Mouse (Mus musculus) spleen, adult 12 weeks (tissue): ENCODE results near the gene Dnajb5.
"Not testable (repeated sequence)": the region's sequence is repeated elsewhere in the genome, so short reads cannot be mapped to it uniquely, and the experiment has no call there.

ENCODE experiments used
- DNase-seq: peaks from one replicate; pipeline ENCODE4 v3.0.0; 2022; ENCODE audit warnings: low spot score

Gene Dnajb5

DNA sequence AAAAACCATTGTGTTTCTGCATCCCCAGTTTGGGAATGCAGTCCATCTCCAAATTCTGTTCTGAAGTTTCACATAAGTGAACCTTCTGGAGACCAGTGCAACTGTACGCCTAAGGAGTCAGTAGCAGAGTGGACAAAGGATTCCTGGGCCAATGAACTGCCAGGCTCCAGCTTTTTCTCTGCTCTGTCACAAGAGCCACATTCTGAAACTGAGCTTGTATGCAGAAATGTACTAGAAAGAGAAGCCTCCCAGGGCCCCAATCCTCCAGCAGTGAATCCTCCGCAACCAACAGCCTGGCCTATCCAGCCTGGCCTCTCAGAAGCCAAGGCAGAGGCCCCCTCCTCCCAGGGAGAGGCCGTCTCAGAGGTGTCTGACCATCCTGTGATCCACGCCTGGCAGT, 23.3 kb downstream of the Dnajb5 start:
- DNase-seq, result no peak

DNA sequence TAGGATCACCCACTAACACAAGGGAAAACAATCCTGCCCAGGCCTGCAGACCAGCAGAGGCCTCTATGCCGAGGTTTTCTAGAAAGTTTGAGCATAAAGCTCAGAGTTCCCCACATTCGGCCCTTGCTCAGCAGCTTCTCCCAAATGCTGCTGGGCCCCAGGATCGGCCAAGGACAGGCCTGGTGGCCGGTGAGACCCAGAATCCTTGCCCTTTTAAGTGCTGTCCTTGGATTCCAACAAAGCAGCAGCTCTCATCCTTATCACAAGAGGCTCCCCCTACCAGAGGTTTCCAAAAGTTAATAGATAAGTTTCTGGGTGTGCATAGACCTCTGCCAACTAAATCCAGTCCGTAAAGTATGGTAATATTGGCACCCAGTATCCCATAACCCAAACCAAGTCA, 24.3 kb downstream of the Dnajb5 start:
- DNase-seq, result no peak

DNA sequence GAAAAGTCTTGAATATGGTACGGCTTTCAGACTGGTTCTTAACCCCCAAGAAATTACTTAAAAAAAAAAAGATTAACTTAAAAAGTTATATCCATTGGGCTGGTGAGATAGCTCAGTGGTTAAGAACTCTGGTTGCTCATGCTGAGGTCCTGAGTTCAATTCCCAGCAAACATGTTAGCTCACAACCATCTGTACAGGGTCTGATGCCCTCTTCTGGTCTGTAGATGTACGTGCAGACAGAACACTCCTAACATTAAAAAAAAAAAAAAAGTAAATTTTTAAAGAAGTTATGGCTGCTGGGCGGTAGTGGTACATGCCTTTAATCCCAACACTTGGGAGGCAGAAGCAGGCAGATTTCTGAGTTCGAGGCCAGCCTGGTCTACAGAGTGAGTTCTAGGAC, 28.4 kb downstream of the Dnajb5 start:
- no peak for DNase-seq

DNA sequence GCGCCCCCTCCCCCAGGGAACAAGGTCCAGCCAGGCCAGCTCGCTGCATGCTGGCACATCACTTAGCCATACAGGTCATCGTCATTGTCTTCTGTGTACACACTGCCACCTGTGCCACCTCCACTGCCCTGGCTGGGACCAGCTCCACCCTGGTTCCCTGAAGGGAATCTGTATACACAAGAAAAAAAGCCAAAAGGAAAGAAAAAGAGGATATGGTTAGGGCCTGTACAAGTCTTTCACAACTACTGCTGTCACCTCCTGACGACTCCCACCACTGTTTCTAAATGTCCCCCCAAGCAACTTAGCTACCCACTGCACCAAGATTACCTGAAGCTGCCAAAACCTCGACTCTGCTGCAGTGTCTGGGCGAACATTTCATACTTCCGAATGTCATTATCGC, 30.9 kb downstream of the Dnajb5 start:
- not testable (repeated sequence) for DNase-seq

DNA sequence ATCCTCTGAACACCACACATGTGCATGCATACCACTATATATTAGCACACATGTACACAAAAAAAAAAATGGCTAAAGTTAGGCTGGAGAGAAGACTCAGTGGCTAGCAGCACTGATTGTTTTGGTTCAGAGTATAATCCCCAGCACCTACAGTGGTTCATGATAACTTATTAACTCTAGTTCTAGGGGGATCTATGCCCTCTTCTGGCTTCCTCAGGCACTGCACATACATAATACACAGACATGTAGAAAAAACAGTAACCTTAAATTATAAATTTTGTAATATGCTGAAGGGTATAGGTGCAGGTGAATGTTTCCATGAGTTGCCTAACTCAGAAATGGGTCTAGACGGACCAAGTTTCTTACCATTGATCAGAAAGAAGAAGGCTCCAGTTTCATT, 38.7 kb downstream of the Dnajb5 start:
- no peak for DNase-seq

DNA sequence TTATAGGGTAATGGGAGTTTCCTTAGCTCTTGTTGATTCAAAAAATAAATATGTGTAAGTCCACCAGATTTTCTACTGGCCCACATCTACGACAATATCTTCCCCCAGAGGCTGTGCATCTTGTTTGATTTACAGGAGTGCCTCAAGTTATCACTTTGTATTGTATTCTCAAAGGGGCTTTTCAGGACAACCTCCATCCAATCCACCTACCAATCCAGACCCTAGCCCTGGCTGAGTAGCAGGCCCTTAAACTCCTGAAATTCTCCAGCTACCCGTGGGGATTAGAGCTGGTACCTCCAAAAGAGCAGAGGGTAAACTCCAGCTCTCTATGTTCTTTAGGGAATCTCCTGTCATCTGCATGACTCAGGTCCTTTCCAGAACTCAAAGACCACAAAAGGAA, 48.4 kb downstream of the Dnajb5 start:
- DNase-seq, result no peak

DNA sequence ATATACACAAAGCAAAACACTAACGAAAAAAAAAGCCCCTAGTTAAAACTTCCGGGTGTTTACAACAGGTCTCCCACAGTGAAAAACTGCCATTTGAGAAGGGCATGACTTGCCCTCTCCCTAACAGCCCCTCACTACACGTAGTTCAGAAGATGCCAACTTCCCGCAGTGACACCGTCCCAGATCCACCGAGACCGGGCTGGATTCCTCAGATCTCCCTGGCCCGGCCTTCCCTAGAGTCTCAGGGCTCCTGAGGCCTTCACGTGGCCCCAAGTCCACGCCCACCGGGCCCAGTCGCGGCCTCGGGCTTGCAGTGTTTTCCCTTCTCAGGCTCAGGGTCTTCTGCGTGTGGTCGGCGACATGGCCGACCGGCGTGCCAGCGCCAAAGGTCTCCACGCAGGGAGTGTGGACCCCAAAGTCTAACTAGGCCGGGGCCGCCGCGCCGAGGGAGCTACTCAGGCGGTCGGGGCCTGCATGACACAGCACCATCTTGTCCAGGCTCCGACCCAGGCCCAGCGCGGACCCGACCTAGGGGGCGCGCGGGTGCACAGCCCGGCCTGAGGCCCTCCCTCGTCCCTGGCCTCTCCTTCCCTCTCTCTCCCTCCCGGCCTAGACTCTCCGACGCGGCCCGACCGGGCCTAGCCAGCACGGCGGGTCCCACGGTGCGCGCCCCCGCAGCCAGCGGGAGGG, 50.0 kb downstream of the Dnajb5 start:
- DNase-seq, result peak; percentile 72

DNA sequence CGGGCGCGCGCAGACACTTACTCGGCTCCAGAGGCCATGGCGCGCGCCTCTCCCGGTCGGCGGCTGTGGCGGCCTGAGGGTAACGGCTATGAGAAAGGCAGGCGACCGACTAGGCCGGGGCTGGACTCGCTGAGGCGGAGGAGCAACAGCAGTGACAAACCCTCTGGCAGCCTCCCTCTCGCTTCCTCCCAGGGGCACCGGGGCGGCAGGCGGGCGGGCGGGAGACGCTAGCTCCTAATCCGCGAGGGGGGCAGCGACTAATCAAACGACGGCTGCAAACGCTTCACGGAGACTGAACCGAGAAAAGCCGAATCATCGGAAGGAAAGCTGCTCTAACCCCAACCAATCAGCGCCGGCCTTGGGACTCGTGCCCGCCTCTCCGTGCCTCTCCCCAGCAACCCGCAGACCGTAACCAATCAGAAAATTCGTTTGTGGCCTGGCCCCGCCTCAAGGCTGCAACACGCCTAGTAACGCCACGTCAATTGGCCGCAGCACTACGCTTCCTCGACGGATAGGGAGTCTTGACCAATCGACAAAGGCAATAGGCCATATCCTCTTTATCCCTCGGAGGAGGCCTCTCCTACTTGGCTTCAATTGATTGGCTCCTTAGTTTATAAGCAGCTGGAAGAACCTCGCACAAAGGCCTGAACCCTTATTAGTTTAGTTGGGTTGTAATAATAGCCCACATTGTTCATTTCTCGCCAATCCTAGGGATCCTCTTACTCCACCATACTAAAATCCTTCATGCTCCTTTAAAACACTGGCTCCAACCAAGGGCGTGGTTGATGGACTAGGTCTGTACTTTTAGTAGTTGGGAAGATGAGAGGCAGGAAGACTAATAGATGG, 50.8 kb downstream of the Dnajb5 start, which contains the start of gene Vcp:
Gene Vcp, minus strand, starts transcription at position 367 of the 846 bp plus-strand sequence.
- DNase-seq, result peak; percentile 98

DNA sequence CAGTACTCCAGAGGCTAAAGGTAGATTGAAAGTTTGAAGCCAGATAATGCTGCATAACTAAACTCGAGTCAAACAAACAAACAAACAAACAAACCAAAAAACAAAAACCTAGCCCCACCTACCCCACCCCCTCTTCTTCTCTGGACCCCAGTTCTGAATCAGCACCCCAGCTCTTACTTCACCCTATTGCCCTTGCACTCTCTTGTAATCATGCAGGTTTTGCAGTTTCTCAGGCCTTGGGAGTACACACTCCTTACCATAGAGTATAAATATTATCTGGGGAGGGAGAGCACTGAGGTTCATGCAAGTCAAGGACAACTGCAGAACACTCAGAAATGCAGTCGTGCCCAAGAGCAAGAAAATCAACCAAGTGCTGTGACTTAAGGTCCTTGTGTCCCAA, 51.7 kb downstream of the Dnajb5 start:
- no peak for DNase-seq

DNA sequence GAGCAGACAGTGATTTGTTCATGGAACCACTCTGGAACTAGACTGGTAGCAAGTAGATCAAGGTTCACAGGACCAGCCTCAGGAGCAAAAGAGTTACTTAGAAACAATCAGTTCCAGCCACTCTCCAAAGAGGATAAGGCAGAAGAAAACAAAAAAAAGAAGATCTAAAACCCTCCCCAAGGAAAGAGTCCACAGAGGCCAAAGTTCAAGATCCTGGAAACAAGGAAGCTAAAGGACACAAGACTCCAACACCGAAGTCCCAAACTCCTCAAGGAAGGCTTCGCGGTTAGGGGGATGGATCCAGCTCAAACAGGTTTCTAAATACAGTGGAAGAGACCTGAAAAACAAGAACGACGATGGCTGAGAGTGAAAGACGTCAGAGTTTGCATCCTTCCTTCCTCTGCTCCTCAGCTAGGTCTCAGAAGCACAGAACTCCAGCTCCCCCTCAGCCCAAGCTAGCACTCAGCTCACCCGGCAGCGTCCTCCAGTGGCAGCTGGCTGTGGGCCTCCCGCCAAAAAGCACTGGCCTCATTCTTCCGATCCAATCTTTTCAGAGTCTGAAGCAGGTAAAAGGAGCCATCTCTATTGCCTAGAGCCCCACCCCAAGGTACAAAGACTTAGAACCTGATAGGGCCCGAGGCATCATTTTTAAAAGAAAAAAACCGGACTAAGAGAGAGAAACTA, 53.3 kb downstream of the Dnajb5 start:
- no peak for DNase-seq

DNA sequence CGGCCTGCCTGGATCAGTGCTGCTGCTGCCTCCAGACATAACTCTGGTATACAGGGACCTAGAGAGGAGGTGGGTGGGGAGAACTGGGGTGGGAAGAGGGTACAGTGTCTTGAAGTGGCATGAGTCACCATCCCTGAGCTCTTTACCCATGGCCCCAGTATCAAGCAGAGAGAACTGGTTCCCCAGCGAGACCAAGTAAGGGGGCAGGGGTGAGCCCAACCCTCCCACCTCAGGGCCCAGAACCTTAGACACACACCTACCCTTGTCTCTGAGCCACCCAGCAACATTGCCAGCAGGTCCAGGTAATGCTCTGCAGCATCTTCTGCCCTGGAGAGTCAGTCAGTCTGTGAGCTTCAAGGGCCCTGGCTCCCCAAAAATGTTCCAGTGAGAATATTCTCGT, 55.3 kb downstream of the Dnajb5 start:
- no peak for DNase-seq

DNA sequence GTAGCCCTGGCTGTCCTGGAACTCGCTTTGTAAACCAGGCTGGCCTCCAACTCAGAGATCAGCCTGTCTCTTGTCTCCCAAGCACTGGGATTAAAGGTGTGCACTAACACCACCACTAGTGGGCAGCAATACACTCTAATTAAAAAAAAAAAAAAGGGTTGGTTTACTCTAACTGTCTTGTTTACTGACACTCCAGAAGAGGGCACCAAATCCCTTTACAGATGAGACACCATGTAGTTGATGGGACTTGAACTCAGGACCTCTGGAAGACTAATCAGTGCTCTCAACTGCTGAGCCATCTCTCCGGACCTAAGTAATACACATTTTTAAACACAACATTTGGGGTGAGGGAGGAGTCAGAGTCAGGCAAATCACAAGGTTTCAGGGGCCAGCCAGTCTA, 56.2 kb downstream of the Dnajb5 start:
- peak; percentile 32 for DNase-seq
